Mouse (Mus musculus) adrenal gland, postnatal 25 days (tissue): ENCODE results near the gene Ankrd28. TPM values are rescaled to one million over a fixed set of nuclear protein-coding genes. Genes with fewer than 3 reads are reported as not detected.
"Not testable (repeated sequence)": the region's sequence is repeated elsewhere in the genome, so short reads cannot be mapped to it uniquely, and the experiment has no call there.

ENCODE experiments used
- DNase-seq: peaks from one replicate; pipeline ENCODE4 v3.0.0; 2021; ENCODE audit warnings: mixed read lengths
- total RNA-seq: library from RNA; stranded (reverse); gene quantifications from 2 replicates; pipeline ENCODE4 v1.2.3, GENCODE M21; 2021

Ankrd28 gene
- total RNA-seq, 1 experiment from 2014 or later: 25.6 TPM

DNA sequence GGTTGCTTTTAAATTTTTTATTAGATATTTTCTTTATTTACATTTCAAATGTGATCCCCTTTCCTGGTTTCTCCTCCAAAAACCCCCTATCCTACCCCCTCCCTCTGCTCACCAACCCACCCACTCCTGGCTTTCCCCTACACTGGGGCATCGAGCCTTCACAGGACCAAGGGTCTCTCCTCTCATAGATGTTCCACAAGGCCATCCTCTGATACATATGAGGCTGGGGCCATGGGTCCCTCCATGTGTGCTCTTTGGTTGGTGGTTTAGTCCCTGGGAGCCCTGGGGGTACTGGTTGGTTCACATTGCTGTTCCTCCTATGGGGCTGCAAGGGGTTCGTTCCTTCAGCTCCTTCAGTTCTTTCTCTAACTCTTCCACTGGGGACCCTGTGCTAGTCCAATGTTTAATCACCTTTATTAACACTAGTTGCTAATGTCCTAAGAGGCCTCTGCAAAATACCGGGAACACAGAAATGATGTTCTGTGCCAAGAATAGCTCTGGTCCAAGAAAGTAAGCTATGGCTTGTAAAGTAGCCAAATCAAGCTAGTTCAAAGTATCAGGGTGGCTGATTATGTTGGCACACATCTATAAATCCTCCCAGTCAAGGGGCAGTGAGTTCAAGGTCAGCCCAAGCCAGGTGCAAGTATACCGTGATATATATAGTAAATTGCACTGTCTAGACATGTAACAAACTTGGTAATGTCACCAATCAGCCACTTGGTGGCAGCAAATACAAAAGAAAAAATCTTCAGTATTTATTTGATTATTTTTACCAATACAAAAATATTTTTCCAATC, 36.3 kb downstream of the Ankrd28 start:
- no peak for DNase-seq

DNA sequence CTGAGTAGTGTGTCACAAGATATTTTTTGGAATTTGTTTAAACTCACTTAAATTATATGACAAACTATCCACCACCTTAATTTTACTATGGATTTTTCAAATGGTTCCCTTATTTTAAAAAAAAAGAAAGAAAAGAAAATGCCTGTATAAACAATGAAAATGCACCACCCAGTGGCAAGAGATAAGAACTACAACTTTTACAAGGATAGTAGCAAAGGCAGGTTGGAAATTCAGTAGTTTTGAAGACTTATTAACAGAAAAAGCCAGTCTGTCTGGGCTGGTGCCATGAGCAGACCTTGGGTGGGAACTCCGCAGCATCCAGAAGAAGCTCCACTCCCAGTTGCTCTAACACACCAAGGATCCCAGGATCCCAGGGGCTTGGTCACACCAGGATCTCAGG, 39.7 kb downstream of the Ankrd28 start:
- no peak for DNase-seq

DNA sequence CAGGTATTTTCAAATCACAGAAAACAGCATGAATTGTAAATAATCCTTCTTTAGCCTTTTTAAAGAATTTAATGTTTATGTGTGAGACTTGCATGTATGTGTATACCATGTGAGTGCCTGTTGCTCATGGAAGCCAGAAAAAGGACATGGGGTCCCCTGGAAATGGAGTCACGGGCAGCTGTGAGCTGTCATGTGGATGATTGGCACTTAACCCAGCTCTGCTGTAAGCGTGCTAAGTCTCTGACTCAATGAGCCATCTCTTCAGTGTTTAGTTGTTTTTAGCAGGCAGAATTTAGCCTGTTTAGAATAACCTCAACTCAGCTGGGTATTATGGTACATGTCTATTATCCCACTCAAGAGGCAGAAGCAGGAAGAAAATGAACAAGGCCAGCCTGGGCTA, 43.5 kb downstream of the Ankrd28 start:
- no peak for DNase-seq

DNA sequence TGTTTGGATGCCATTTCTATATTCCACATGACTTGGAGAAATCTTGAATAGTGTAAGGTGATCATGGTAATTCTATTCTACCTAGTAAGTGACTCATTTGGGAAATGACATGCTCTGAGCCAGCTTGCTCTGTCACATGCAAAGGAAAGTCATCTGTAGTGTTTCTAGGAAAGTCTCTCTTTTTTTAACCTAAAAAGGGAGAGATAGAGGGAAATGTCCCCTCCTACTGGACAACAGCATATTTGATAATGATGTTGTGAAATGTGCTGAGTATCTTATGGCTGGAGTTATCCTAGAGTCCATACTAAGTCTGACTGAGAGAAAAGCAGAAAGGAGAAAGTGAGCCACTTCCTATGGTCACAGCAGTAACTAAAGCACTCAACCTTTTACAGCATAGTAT, 44.8 kb downstream of the Ankrd28 start:
- no peak for DNase-seq

DNA sequence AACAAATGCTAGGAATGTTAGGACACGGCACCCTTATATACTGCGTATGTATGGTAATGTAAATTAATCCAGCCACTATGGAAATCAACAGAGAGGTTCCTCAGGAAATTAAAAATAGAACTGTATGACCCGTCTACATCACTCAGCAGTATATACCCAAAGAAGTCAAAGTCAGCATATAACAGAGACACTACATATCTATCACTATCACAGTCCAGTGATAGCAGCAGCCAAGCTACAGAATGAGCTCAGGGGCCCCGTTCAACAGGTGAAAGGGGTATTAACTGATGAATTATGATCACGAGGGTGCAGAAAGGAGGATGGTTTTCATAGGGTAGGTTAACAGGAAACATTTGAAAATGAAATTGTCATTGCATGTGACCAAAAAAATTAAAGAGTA, 45.5 kb downstream of the Ankrd28 start:
- no peak for DNase-seq

DNA sequence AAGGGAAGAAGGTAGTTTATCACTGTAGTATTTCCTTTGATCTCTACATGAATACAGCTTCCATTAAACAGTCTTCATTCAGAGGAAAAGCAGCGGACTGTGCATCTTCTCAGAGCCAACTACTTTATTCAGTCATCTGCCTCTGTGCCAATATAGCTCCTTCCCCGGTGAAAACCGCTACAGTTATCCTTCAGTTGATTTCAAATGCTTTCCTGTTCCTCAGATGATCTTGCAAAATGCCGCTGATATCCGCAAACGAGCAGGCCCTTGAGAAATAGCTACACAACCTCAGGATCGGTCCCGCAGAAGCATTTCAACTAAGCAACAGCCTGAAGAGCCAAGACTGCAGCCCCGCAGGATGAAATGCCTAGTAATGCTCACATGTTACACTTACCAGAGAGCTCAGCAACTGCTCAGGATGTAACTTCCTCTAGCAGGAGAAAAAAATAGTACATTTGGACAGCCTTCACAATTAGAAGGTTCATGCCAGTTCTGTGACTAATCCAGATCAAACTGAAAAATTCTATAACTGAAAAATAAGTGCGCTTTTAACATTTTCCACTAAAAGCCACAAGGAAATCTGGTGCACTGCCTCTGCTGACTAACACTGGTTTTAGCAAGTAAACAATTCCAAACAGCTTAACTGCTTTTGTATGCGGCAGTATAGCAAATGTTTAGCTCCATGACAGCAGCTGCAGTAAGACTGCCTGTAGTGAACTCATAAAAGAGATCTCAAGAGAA, 49.0 kb downstream of the Ankrd28 start:
- peak; percentile 12 for DNase-seq

DNA sequence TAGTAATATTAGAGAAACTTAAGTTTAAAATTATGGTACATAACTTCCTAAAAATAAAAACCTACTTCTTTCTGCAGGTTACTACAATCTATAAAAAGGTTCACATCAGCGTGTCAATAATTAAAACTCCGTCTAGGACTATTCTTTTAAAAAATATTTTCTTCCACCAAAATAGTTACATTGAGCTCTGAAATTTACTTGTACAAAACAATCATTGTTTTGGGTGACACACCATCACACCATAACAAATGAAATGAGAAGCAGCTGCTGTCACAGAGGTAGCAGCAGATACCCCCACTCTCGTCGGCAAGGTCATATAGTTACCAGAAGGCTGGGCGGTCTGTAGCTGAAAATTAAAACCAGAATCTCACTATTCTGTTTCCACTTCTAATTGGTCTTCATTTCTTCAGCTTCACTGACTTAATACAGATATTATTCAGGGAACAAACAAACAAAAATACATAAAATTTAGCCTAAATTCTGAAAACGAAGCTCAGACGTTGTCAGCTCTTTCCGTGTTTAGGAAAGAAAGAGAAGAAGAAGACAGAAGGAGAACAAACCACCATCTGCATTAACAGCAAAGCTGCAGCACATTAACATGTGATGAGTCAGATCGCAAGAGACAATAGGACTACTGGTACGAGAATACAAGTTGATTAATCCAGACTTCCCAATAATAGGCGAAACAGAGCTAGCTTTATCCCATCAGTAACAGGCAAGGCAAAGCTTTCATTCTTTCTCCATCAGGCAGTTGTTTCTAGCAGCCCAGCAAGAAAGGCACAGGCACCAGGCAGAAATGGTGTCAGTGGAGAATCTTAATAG, 49.8 kb downstream of the Ankrd28 start:
- no peak for DNase-seq

DNA sequence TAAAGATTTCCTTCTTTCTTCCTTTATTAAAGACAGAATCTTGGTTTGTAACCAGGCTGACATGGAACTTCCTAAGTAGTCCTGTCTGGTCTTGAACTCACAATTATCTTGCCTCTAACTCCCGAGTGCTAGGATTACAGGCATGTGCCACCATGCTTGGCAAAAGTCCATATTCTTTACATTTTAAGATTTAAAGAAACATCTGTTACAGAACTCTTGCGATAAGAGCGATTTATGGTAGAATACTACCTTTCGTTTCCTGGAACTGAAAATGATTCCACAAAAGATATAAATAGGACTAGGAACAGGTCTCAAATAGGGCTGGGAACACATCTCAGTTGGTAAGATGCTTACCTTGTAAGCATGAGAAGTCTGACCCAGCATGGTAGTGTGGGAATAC, 56.9 kb downstream of the Ankrd28 start:
- DNase-seq: no peak

DNA sequence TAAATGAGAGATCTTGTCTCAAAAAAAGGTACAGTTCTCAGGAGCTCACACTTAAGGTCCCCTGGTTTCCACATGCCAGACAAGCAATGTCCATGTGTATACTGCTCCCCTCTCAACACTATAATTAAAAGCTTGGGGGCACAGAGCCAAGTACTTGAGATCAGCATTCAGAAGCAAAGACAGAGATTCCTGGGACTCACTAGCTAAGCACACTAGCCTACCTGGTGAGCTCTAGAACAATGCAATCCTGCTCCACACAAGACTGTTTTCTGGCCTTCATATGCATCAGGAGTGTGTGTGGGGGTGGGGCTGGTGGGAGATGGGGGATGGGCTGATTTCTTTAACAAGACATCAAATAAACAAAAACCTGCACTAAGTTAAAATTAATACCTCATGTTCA, 58.2 kb downstream of the Ankrd28 start:
- no peak for DNase-seq

DNA sequence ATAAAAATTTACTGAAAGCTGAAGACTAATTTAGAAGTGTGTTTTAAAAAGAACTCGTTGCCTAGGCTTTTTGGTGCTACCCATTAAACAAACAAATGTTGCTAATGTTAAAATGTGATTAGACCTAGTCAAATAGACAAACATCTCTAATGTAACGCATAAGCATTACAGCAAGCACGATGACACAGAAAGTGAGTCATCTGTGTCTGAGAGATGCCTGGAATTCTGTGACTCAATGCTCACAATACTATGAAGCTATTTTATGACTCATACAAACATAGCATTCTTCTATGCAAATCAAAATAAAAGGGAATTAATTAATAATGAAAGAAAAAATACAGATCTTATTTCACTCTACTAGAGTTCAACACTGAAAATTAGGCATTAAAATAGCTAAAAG, 61.9 kb downstream of the Ankrd28 start:
- no peak for DNase-seq

DNA sequence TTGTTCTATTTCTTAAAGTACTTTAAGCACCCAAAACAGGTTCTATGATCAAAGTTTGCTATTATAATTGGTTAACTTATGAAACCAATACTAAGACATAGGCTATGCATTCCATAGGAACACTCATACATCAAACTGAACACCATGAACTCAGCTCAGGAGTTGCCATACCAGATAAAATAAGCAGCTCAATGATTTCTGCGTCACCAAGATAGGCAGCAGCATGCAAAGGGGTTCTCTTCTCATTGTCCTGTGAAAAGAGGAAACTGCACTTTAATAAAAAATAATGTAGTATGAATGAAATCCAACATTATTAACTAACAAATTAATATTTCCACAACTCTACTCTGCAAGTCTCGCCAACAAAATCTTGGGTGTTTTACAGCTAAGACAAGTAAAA, 66.4 kb downstream of the Ankrd28 start:
- DNase-seq: no peak

DNA sequence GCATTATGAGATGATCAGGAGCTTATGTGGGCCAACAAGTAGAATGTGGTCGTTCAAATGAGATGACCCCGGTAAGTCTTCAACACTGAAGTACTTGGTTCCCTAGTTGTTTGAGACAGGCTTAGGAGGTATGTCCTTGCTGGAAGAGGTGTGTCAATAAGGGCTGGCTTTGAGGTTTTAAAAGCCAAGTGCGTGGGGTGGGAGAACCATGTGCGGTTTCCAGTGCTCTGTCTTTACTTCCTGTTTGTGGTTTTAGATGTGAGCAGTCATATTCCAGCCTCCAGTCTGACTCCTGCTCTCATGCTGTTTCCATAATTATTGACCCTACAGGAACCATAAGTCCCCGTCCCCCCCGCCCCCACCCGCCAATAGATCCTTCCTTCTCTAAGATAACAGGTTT, 68.7 kb downstream of the Ankrd28 start:
- no peak for DNase-seq

DNA sequence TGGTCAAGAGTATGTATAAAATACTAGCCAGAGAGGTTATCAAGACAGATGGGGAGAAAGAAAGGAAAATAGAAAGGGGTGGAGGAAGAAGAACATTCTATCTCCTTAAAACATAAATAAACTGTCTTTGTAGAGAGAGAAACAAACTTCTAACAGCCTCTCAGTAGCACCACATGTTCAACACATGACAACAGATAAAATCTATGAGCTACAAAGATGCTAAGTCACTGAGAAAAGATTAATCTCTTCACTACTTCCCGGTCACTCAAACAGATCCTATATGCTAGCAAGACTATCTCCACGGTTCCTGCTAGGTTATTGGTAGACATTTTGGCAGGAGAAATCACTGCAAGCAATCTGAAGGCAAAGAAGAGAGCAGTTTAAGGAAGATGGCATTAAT, 71.3 kb downstream of the Ankrd28 start:
- DNase-seq: no peak

DNA sequence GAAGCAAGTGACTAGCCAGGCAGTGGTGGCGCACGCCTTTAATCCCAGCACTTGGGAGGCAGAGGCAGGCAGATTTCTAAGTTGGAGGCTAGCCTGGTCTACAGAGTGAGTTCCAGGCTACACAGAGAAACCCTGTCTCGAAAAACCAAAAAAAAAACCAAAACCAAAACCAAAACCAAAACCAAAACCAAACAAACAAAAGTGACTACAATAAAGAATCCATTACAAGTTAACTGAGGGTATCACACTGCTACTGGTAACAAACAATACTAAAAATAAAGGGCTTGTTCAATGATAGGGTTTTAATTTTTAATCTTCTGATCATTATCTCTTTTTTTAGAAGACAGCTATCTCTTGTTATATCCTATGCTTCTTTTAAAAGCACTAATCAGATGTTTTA, 72.0 kb downstream of the Ankrd28 start:
- DNase-seq: not testable (repeated sequence)

DNA sequence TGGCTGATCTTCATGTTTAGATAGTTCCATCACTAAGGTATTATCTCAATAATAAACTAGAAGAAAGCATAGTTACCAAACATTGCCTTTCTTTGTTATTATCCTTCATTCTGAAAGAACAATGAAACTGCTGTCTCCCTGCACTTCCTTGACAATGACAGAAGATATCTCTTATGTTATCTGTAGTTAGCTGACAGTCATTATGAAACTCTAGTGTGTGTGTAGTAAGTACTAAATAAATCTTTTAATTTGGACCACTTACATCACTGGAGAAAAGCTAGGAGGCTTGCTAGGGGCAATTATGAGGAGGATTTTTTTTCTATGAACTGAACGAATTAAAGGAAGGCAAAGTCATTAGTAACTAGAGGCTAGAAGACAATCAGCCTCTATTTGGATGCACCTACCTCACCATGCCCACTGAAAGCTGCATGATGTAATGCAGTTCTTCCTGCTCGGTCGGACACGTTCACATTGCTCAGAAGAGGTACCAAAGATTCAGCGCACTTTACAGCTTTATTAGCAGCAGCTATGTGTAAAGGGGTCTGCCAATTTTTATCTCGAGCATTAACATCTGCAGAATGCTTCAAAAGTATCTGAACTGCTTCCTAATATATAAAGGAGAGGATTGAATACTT, 82.1 kb downstream of the Ankrd28 start:
- no peak for DNase-seq

DNA sequence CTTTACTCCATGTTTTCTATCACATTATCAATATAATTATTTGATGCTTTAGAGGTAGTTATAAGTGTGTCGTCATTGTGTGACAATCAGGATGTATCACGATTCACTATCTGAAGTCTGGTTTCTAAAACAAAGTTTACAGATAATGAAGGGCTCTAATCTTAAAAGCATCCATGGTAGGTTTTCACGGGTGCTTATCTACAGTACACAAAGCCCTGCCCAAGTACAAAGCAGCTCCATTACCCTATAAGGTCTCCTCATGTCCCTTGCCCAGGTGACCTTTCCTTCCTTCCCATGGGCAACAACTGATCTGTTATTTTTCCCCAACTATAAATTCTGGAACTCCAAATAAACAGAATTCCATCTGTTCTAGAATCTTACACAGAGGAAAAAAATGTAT, 87.9 kb downstream of the Ankrd28 start:
- no peak for DNase-seq

DNA sequence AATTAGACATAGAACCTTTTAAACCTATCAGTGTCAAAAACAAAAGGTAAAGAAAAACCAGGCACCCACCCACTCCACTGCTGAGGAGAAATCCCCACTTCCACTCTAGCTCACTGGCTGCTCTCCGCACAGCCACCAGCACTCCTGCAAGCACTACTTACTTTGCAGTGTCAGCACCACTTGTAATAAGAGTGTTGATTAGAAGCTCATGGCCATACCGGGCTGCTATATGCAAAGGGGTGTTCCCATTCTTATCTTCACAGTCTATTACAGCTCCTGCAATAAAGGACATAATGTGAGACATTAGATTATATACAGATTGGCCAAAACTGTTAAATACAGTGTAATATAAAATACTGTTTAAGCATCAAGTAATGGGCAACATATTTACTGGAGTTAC, 95.6 kb downstream of the Ankrd28 start:
- no peak for DNase-seq

DNA sequence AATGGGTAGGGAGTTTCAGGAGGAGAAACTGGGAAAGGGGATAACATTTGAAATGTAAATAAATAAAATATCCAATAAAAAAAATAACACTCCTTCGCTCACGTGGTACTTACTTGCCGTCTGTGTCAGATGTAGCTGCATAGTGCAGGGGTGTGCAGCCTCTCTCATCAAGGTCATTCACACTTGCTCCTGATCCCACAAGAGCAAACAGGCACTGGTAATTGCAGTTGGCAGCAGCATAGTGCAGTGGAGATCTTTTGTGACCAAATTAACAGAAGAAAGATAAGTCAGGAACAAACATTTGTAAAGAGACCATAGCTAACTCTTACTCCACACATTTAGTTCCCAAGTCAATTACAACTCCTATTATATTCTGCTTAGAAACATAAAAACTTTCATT, 102.9 kb downstream of the Ankrd28 start:
- no peak for DNase-seq

DNA sequence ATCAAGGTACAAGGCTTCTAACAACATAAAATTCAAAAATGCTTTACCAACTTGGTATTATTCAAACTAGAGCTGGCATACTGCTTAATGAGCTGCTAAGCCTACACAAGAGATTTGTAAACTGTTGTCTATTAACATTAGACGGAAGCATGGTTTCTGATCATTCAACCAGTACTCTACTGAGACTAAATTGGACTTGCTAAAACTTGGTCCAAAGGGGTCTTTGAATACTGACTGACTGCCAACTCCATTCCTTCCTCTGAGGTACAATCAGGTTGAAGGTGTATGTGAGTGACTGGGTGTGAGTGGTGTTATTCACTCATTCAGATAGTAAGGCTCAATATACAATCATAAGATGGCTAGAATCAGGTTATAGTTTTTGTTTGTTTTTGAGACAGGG, 107.7 kb downstream of the Ankrd28 start:
- no peak for DNase-seq

DNA sequence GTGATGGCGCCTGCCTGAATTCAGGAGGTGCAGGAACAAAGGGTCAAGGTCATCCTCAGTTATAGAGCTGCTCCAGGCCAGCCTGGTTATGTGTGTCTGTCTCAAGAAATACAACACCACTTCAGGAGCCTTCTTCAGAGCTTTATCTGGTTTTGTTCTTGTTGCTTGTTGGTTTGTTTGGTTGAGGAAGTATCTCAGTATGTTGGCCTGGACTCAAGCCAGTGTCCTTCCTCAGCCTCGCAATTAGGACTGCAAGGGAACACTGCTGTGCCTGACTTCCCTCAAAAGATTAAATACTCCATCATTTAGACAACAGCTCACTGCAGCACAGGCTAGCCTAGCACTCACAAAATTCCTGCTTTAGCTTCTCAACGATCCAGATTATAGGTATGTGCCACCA, 109.2 kb downstream of the Ankrd28 start:
- no peak for DNase-seq

DNA sequence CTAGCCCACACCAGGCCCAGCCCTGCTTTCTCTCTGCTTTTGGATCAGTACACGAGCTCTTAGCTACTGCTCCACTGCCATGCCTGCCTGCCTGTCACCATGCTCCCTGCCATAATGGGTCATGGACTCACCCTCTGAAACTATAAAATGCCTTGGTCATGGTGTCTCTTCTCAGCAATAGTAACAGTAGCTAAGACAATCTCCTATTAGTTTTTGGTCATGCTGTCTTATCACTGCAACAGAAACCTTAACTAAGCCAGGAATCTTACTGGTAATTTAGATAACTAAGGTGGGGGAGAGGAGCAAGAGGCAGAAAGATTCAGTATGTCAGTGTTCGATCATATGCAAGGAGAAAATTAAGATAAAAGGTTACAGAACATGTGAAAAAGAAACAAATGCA, 112.1 kb downstream of the Ankrd28 start:
- no peak for DNase-seq

DNA sequence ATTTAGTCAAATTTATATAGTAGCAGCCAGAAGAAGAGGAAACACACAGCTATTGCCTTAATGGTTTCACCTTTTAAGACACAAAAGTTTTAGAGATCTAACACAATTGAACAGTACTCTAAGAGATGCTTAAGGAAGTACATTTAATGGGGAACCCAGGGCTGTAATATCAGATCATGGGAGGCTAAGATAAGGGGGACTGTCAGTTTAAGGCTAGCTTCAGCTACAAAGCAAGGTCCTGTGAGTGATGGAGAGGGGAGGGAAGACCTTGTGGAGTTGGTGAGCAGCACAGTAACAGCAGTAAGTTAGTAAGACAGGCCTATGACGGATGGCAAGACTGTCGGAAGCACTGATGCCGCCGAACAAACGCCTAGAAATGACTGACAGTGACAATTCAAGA, 113.1 kb downstream of the Ankrd28 start:
- no peak for DNase-seq

DNA sequence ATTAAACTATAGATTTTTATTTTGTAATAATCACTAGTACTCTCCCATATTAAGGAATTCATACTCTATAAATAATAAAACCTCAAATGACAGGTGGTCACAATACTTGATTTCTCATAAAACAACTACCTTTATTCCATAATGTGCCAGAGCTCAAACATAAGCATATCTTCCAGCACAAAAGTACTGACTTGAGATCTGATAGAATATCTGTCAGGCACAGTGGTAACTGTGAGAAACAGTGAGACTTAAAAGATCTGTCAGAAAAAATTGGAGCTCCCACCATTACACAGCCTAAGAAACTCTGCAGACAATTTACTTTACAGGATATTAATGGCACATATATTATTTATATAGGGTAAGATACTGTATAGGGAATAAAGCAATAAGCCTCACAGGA, 114.8 kb downstream of the Ankrd28 start:
- no peak for DNase-seq
